Mouse (Mus musculus): Measurements from ENCODE around the gene Afdn. TPM values are rescaled to one million over a fixed set of nuclear protein-coding genes. Genes with fewer than 3 reads are reported as not detected.
"Not testable (repeated sequence)": the region's sequence is repeated elsewhere in the genome, so short reads cannot be mapped to it uniquely, and the experiment has no call there.

Gene Afdn
- polyA plus RNA-seq, 1 experiment from 2014 or later = 19.4 TPM

- ATAC-seq; H3K36me3 ChIP-seq; H3K4me2 ChIP-seq; H3K9me3 ChIP-seq (replicated peaks); H3K4me3 ChIP-seq; H3K27ac ChIP-seq; H3K9ac ChIP-seq; H3K27me3 ChIP-seq (replicated peaks); H3K4me1 ChIP-seq: not testable (repeated sequence)
- 80% methylated on average over 2 of the region's 2 CpGs for WGBS (ENCODE audit: insufficient replicate concordance)
Measured at GRCm38 (mm10) chr17:13935364-13935763, 175.0 kb downstream of the Afdn start.

GRCm38 (mm10) chr17:13937787-13938186 lies 177.4 kb downstream of the Afdn start:
- Histone ChIP-seq H3K9ac (no peak overlapping the region), H3K9me3 (replicated peaks) (no peaks in the 10 kb centered on the region), H3K36me3 (no peaks in the 10 kb centered on the region), H3K27me3 (replicated peaks) (no peaks in the 10 kb centered on the region), H3K4me2 (no peak overlapping the region), H3K4me1 (no peaks in the 10 kb centered on the region), H3K27ac (no peak overlapping the region), H3K4me3 (no peak overlapping the region)
- no peak for ATAC-seq
- 82% methylated on average over 4 of the region's 4 CpGs for WGBS (ENCODE audit: insufficient replicate concordance)

DNA sequence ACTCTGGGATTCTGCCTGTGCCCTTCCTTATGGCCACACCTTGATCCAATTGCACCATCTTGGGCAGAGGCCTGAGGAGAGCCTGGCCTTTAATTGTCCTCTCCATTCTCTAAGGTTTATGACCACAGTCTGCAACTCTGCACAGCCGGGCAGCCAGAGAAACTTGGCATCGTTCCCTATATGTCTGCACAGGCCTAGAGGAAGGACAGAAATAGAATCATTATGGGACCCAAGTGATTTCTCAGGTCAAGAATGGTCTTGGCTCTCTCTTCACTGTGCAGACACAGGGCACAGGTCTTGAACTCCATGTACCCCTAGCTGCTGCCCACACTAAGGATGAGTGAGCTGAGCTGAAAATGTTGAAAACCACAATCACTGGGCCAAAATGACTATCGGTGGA lies 178.3 kb downstream of the Afdn start:
- Histone ChIP-seq H3K4me2 (no peak overlapping the region), H3K27ac (no peak overlapping the region), H3K27me3 (replicated peaks) (no peaks in the 10 kb centered on the region), H3K9ac (no peak overlapping the region), H3K9me3 (replicated peaks) (no peaks in the 10 kb centered on the region), H3K4me1 (no peaks in the 10 kb centered on the region), H3K36me3 (no peaks in the 10 kb centered on the region), H3K4me3 (no peak overlapping the region)
- WGBS (ENCODE audit: insufficient replicate concordance) = 73% methylated on average over 3 of the region's 3 CpGs
- ATAC-seq = no peak

GRCm38 (mm10) chr17:13939231-13939630 lies 178.9 kb downstream of the Afdn start:
- not testable (repeated sequence) for ATAC-seq; H3K4me2 ChIP-seq; H3K36me3 ChIP-seq; H3K27me3 ChIP-seq (replicated peaks); H3K4me3 ChIP-seq; H3K9me3 ChIP-seq (replicated peaks); H3K4me1 ChIP-seq; H3K9ac ChIP-seq; H3K27ac ChIP-seq
- WGBS (ENCODE audit: insufficient replicate concordance) = 69% methylated on average over 2 of the region's 2 CpGs

DNA sequence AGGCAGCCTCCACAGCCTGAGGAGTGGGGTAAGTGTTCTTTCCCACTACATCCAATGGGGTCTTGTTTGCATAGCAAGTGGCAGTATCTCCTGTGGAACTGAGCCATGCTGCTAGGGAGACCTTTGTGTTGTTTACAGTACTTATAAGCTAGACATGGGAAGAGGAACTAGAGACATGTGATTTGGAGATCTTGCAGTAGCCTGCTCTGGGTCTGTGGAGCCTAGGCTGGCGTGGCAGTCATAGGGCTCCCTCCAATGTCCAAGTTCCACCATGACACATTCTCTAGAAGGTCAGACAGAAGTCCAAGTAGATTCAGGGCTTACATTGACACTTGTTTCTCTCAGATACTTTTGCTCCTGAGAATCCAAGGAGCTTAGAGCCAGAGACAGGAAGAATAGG lies 180.1 kb downstream of the Afdn start:
- 53% methylated on average over 1 of the region's 1 CpGs for WGBS (ENCODE audit: insufficient replicate concordance)
- no peak for ATAC-seq

DNA sequence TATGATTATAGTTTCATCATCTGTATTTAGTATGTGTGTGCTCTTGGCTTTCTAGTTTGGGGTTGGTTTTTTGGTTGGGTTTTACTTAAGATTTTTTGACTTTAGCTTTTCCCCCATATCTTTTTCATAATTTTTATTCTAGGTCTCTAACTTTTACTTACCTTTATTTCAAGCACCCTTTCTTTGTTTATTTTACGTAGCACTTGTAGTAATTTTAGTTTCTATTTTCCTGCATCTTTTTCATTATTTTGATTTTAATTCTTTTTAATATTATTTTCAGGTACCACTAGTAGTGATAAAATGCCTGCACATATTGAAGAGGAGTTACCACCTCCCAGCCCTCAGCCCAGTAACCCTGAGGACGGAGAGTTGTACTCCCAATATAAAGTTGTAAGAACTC lies 187.7 kb downstream of the Afdn start, which contains the start of gene Gm7168:
Gm7168 (plus strand) TSS at position 301 of the 400 bp plus-strand sequence.
- H3K9ac ChIP-seq; H3K36me3 ChIP-seq; H3K27ac ChIP-seq; H3K27me3 ChIP-seq (replicated peaks); ATAC-seq; H3K4me3 ChIP-seq; H3K9me3 ChIP-seq (replicated peaks); H3K4me1 ChIP-seq; H3K4me2 ChIP-seq: not testable (repeated sequence)
- 53% methylated on average over 1 of the region's 2 CpGs for WGBS (ENCODE audit: insufficient replicate concordance)

More for the DNA sequence above, 180.1 kb downstream of the Afdn start:
- H3K4me3 ChIP-seq = no peak overlapping the region
- H3K9ac ChIP-seq = no peak overlapping the region
- no peaks in the 10 kb centered on the region for H3K4me1 ChIP-seq
- no peaks in the 10 kb centered on the region for H3K9me3 ChIP-seq (replicated peaks)
- no peak overlapping the region for H3K4me2 ChIP-seq
- H3K36me3 ChIP-seq = no peaks in the 10 kb centered on the region
- H3K27me3 ChIP-seq (replicated peaks) = no peaks in the 10 kb centered on the region
- H3K27ac ChIP-seq = no peak overlapping the region

DNA sequence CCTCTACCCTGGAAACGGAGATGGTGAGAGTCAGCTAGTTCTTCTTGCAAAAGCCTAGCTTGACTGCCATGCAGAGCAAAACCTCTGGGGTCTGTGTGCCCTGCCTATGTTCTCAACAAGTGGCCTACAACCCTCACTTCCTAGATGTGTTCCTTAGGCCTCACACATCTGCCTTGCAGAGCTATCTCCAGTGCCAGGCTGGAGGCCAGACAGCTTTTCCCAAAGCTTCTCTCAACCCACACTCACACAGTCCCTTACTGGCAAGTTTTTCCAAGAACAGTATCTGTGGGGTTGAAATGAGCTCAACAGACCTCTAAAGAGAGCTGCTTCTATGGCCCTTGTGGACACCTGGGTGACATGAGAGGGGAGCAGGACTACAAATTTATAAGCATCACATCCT lies 191.2 kb downstream of the Afdn start:
- 58% methylated on average over 1 of the region's 1 CpGs for WGBS (ENCODE audit: insufficient replicate concordance)

More for the DNA sequence above, 191.2 kb downstream of the Afdn start:
- not testable (repeated sequence) for H3K4me1 ChIP-seq; H3K27me3 ChIP-seq (replicated peaks); H3K27ac ChIP-seq; H3K4me3 ChIP-seq; H3K9ac ChIP-seq; H3K4me2 ChIP-seq; H3K36me3 ChIP-seq; ATAC-seq; H3K9me3 ChIP-seq (replicated peaks)

Other genes starting within 250 kb of the Afdn start
- 0.33 and 0.49 TPM in 2 replicates for gene Tcte2, start 1.3 kb downstream of the Afdn start, polyA plus RNA-seq (2016; fragmentation: Nextera tagmentation; extraction: Ambion mirVana)
- gene Gm7168, start 187.8 kb downstream of the Afdn start, polyA plus RNA-seq (2016; fragmentation: Nextera tagmentation; extraction: Ambion mirVana) = not detected in 2 replicates
- gene Gm7356, start 243.2 kb downstream of the Afdn start, polyA plus RNA-seq (2016; fragmentation: Nextera tagmentation; extraction: Ambion mirVana) = not detected in 2 replicates

Measured in liver, embryonic 12.5 days (tissue).